Mouse (Mus musculus) C2C12 (cell line): ENCODE data around the gene Btbd6. TPM values are rescaled to one million over a fixed set of nuclear protein-coding genes. Genes with fewer than 3 reads are reported as not detected.
A peak's percentile ranks its signal among the peaks of the same experiment; 100 is the strongest.

Experiments
- H3K27me3 ChIP-seq: one replicate; pipeline ENCODE4 v1.6.1; 2011; ENCODE audit not compliant: control insufficient read depth, insufficient read depth, insufficient read length
- H3K36me3 ChIP-seq: one replicate; pipeline ENCODE4 v1.6.1; 2011; ENCODE audit not compliant: control insufficient read depth, insufficient read depth
- H3K4me3 ChIP-seq: one replicate; pipeline ENCODE4 v1.5.1; 2011; ENCODE audit warnings: mild to moderate bottlenecking, control low read depth; ENCODE audit not compliant: poor library complexity, insufficient read depth, severe bottlenecking
- H3K79me2 ChIP-seq: one replicate; pipeline ENCODE4 v1.6.1; 2011; ENCODE audit not compliant: control insufficient read depth, insufficient read depth
- H3K79me3 ChIP-seq: one replicate; pipeline ENCODE4 v1.6.1; 2011; ENCODE audit warnings: low read depth, control low read depth
- H3ac ChIP-seq: one replicate; pipeline ENCODE3; 2011; ENCODE audit warnings: low read depth; ENCODE audit not compliant: control insufficient read depth, insufficient read length
- CEBPB ChIP-seq: IDR thresholded peaks from one replicate; pipeline ENCODE4 v1.6.1; 2011; ENCODE audit warnings: low read depth, mild to moderate bottlenecking, control low read depth, moderate library complexity
- CTCF ChIP-seq: IDR thresholded peaks from one replicate; pipeline ENCODE4 v1.5.1; 2011; ENCODE audit not compliant: control insufficient read depth, insufficient read depth, insufficient read length
- FOSL1 ChIP-seq: IDR thresholded peaks from one replicate; pipeline ENCODE4 v1.8.0; 2011; ENCODE audit warnings: mild to moderate bottlenecking, low read length; ENCODE audit not compliant: poor library complexity, insufficient read depth, severe bottlenecking
- MAX ChIP-seq: IDR thresholded peaks from one replicate; pipeline ENCODE4 v1.6.1; 2011; ENCODE audit warnings: mild to moderate bottlenecking, control low read depth
- MYOD1 ChIP-seq: IDR thresholded peaks from one replicate; pipeline ENCODE4 v1.6.1; 2011; ENCODE audit warnings: low read depth; ENCODE audit not compliant: control insufficient read depth, insufficient read length
- MYOG ChIP-seq: IDR thresholded peaks from one replicate; pipeline ENCODE4 v1.6.1; 2011; ENCODE audit not compliant: control insufficient read depth, insufficient read length; ENCODE audit errors: extremely low read depth
- USF1 ChIP-seq: IDR thresholded peaks from one replicate; pipeline ENCODE4 v1.6.1; 2011; ENCODE audit warnings: low read depth, mild to moderate bottlenecking, control low read depth, moderate library complexity
- polyA plus RNA-seq: library from polyadenylated mRNA; unstranded; fragments of >200 nt; fragmentation: generic; extraction: Trizol; gene quantifications from one replicate; pipeline ENCODE4 v1.2.1, GENCODE M21; 2012; ENCODE audit warnings: missing spikeins

The Btbd6 gene
- polyA plus RNA-seq, 1 experiment = 17.2 TPM

- peaks cover 8% of the 10 kb centered on the region for H3K79me2 ChIP-seq
- H3K79me3 ChIP-seq = no peaks in the 10 kb centered on the region
- H3K27me3 ChIP-seq = no peaks in the 10 kb centered on the region
- TF ChIP-seq MAX (no peak), FOSL1 (no peak), MYOG (no peak), CTCF (no peak), USF1 (no peak)
- H3K4me3 ChIP-seq = peak within 1 kb of the TSS; percentile 40
- H3K36me3 ChIP-seq = no peaks in the 10 kb centered on the region
- peak within 1 kb of the TSS; percentile 96 for H3ac ChIP-seq
Measured at GRCm38 (mm10) chr12:112941776-112942713, 34.2 kb upstream of the Btbd6 start, which contains the start of gene Nudt14. Nudt14 (minus strand) TSS chr12:112942124.

- no peak overlapping the region for H3ac ChIP-seq
- no peaks in the 10 kb centered on the region for H3K27me3 ChIP-seq
- H3K79me3 ChIP-seq = no peaks in the 10 kb centered on the region
- no peak for TF ChIP-seq MYOD1
- no peak for TF ChIP-seq CEBPB
- no peak for TF ChIP-seq FOSL1
- no peak for TF ChIP-seq CTCF
- TF ChIP-seq MYOG = no peak
- TF ChIP-seq USF1 = no peak
- TF ChIP-seq MAX = no peak
- H3K36me3 ChIP-seq = no peaks in the 10 kb centered on the region
- no peak overlapping the region for H3K4me3 ChIP-seq
- peaks cover 8% of the 10 kb centered on the region for H3K79me2 ChIP-seq
Measured at GRCm38 (mm10) chr12:112943669-112944068, 32.6 kb upstream of the Btbd6 start.

- Histone ChIP-seq H3K79me2 (no peaks in the 10 kb centered on the region), H3K27me3 (no peaks in the 10 kb centered on the region), H3K36me3 (no peaks in the 10 kb centered on the region), H3ac (no peak overlapping the region), H3K79me3 (no peaks in the 10 kb centered on the region), H3K4me3 (no peak overlapping the region)
- TF ChIP-seq USF1 = no peak
- no peak for TF ChIP-seq MYOG
- no peak for TF ChIP-seq MAX
- TF ChIP-seq CEBPB = no peak
- no peak for TF ChIP-seq FOSL1
- no peak for TF ChIP-seq CTCF
- TF ChIP-seq MYOD1 = no peak
Measured at GRCm38 (mm10) chr12:112947307-112947706, 29.0 kb upstream of the Btbd6 start.

GRCm38 (mm10) chr12:112950040-112950760 is 26.1 kb upstream of the Btbd6 start:
- Histone ChIP-seq H3K27me3 (no peaks in the 10 kb centered on the region), H3K4me3 (peak overlapping the region; percentile 44), H3K36me3 (peaks cover 3% of the 10 kb centered on the region), H3K79me2 (no peaks in the 10 kb centered on the region), H3K79me3 (no peaks in the 10 kb centered on the region), H3ac (peak overlapping the region; percentile 83)
- no peak for TF ChIP-seq MAX
- no peak for TF ChIP-seq CEBPB
- TF ChIP-seq CTCF = no peak
- TF ChIP-seq MYOG = no peak
- TF ChIP-seq USF1 = no peak
- no peak for TF ChIP-seq FOSL1
- no peak for TF ChIP-seq MYOD1

GRCm38 (mm10) chr12:112950761-112951129 is 25.5 kb upstream of the Btbd6 start:
- Histone ChIP-seq H3K36me3 (peaks cover 3% of the 10 kb centered on the region), H3K79me3 (no peaks in the 10 kb centered on the region), H3K79me2 (no peaks in the 10 kb centered on the region), H3K4me3 (peak overlapping the region; percentile 44), H3K27me3 (no peaks in the 10 kb centered on the region), H3ac (peak overlapping the region; percentile 59)
- TF ChIP-seq MAX (no peak), MYOG (no peak), USF1 (no peak), CTCF (no peak), CEBPB (no peak)
